Mouse (Mus musculus) MEL (cell line): ENCODE measurements around the gene Stab2.

Experiments used
- CTCF ChIP-seq, 3 experiments: IDR thresholded peaks in 2 of 3; conservative IDR thresholded peaks in 1 of 3; 2 replicates each; pipeline ENCODE4 v1.5.1; 2011 to 2012; ENCODE audit warnings: low read length in 3 of 3, low read depth in 2 of 3, mild to moderate bottlenecking in 2 of 3, improper control_type of control experiment in 1 of 3, inconsistent platforms in 1 of 3, mixed read lengths in 1 of 3, moderate library complexity in 1 of 3; ENCODE audit not compliant: control insufficient read depth in 1 of 3, insufficient read depth in 1 of 3, poor library complexity in 1 of 3, severe bottlenecking in 1 of 3
- HCFC1 ChIP-seq: IDR thresholded peaks from 2 replicates; pipeline ENCODE4 v1.6.1; 2012; ENCODE audit warnings: low read depth, mild to moderate bottlenecking, inconsistent platforms, low read length, improper control_type of control experiment, moderate library complexity
- POLR2A ChIP-seq, 2 experiments: IDR thresholded peaks; 2 replicates each; pipeline ENCODE4 v1.6.1; 2011 to 2012; ENCODE audit warnings: low read length in 2 of 2, mild to moderate bottlenecking in 2 of 2, control low read depth in 1 of 2, improper control_type of control experiment in 1 of 2, low read depth in 1 of 2, moderate library complexity in 1 of 2; ENCODE audit not compliant: control insufficient read depth in 1 of 2, insufficient read depth in 1 of 2, poor library complexity in 1 of 2
- ZKSCAN1 ChIP-seq: IDR thresholded peaks from 2 replicates; pipeline ENCODE4 v1.6.1; 2012; ENCODE audit warnings: low read depth, mild to moderate bottlenecking, inconsistent platforms, low read length, improper control_type of control experiment, moderate library complexity

GRCm38 (mm10) chr10:87045273-87045672 is 37.4 kb upstream of the Stab2 start:
- no peak for TF ChIP-seq POLR2A (IDR thresholded peaks at IDR 0.05; ENCODE audit: control insufficient read depth in 1 of 2, insufficient read depth in 1 of 2, low read depth in 1 of 2, low read length in 2 of 2, poor library complexity in 1 of 2)
- no peak for TF ChIP-seq ZKSCAN1
- TF ChIP-seq CTCF (IDR thresholded peaks at IDR 0.05 in 2 of 3, conservative IDR thresholded peaks at IDR 0.05 in 1 of 3; ENCODE audit: control insufficient read depth in 1 of 3, insufficient read depth in 1 of 3, low read depth in 2 of 3, low read length in 3 of 3, poor library complexity in 1 of 3, severe bottlenecking in 1 of 3), result no peak
- TF ChIP-seq HCFC1, result no peak
